Mouse (Mus musculus): ENCODE measurements around the gene Hgd.
"Not testable (repeated sequence)": the region's sequence is repeated elsewhere in the genome, so short reads cannot be mapped to it uniquely, and the experiment has no call there.

Hgd gene

GRCm38 (mm10) chr16:37634578-37634977, 54.6 kb downstream of the Hgd start:
- DNase-seq = no peak

- no peak for DNase-seq
Observed at GRCm38 (mm10) chr16:37635095-37635494, 55.1 kb downstream of the Hgd start.

- no peak for DNase-seq
Observed at GRCm38 (mm10) chr16:37636107-37636506, 56.2 kb downstream of the Hgd start.

GRCm38 (mm10) chr16:37637802-37638201, 57.8 kb downstream of the Hgd start:
- DNase-seq = no peak

- not testable (repeated sequence) for DNase-seq
Observed at GRCm38 (mm10) chr16:37640522-37640921, 60.6 kb downstream of the Hgd start.

GRCm38 (mm10) chr16:37644486-37644885, 64.5 kb downstream of the Hgd start:
- DNase-seq = no peak

GRCm38 (mm10) chr16:37645211-37645610, 65.3 kb downstream of the Hgd start:
- no peak for DNase-seq

- DNase-seq = no peak
Observed at GRCm38 (mm10) chr16:37645799-37646198, 65.8 kb downstream of the Hgd start.

GRCm38 (mm10) chr16:37647067-37647466, 67.1 kb downstream of the Hgd start:
- DNase-seq = no peak

GRCm38 (mm10) chr16:37647936-37648335, 68.0 kb downstream of the Hgd start:
- no peak for DNase-seq

GRCm38 (mm10) chr16:37649068-37649467, 69.1 kb downstream of the Hgd start:
- no peak for DNase-seq

- no peak for DNase-seq
Observed at GRCm38 (mm10) chr16:37651467-37651866, 71.5 kb downstream of the Hgd start.

- peak in 1 of 2 experiments; percentile 26 for DNase-seq
Observed at GRCm38 (mm10) chr16:37652654-37653053, 72.7 kb downstream of the Hgd start.

- DNase-seq = no peak
Observed at GRCm38 (mm10) chr16:37653058-37653457, 73.1 kb downstream of the Hgd start.

- peak; percentile 97 for DNase-seq
Observed at GRCm38 (mm10) chr16:37653731-37654657, 74.0 kb downstream of the Hgd start, which contains the start of gene Ndufb4. Gene Ndufb4 (minus strand): TSS chr16:37654453.

- DNase-seq = no peak
Observed at GRCm38 (mm10) chr16:37654831-37655455, 75.0 kb downstream of the Hgd start.

GRCm38 (mm10) chr16:37655756-37656347, 75.9 kb downstream of the Hgd start:
- no peak for DNase-seq

GRCm38 (mm10) chr16:37656796-37657195, 76.8 kb downstream of the Hgd start:
- DNase-seq = no peak

- no peak for DNase-seq
Observed at GRCm38 (mm10) chr16:37663643-37664459, 83.9 kb downstream of the Hgd start.

- no peak for DNase-seq
Observed at GRCm38 (mm10) chr16:37665394-37665935, 85.5 kb downstream of the Hgd start.

GRCm38 (mm10) chr16:37670666-37671283, 90.8 kb downstream of the Hgd start:
- DNase-seq = no peak

- no peak for DNase-seq
Observed at GRCm38 (mm10) chr16:37675326-37675725, 95.4 kb downstream of the Hgd start.

Data from cerebellum, postnatal 14 days (tissue).